Mouse (Mus musculus): ENCODE results near the gene Nxpe2. TPM values are rescaled to one million over a fixed set of nuclear protein-coding genes. Genes with fewer than 3 reads are reported as not detected.

Gene Nxpe2
- polyA plus RNA-seq, 2 experiments, result 110 to 192 TPM

- Histone ChIP-seq H3K27me3 (ENCODE audit: control insufficient read depth, insufficient read depth, low read length) (no peaks in the 10 kb centered on the region), H3K4me2 (ENCODE audit: low read depth) (no peak overlapping the region), H3K4me3 (ENCODE audit: insufficient read depth in 1 of 2, low read depth in 2 of 2, low read length in 2 of 2) (no peak overlapping the region), H3K9me3 (ENCODE audit: control insufficient read depth, low read length) (no peaks in the 10 kb centered on the region), H3K27ac (no peak overlapping the region), H3K36me3 (replicated peaks; ENCODE audit: control insufficient read depth, insufficient read depth, low read depth) (no peaks in the 10 kb centered on the region), H3K9ac (replicated peaks) (no peak overlapping the region), H3K4me1 (replicated peaks; ENCODE audit: control insufficient read depth in 2 of 2, insufficient read depth in 2 of 2, low read length in 1 of 2) (no peaks in the 10 kb centered on the region)
- 77% methylated on average over 15 of the region's 15 CpGs for WGBS (ENCODE audit: insufficient replicate concordance)
- ATAC-seq (ENCODE audit: insufficient read depth) (no peak), DNase-seq (ENCODE audit: low read depth in 3 of 3, low spot score in 3 of 3) (no peak)
- no peak for TF ChIP-seq CTCF (IDR thresholded peaks at IDR 0.05; ENCODE audit: low read depth)
- TF ChIP-seq EP300 (IDR thresholded peaks at IDR 0.05; ENCODE audit: low read depth), result no peak
Observed at GRCm38 (mm10) chr9:48276831-48277230, 76.4 kb downstream of the Nxpe2 start.

Other genes with a start within 250 kb of the Nxpe2 start
- gene Nxpe4, start 191.4 kb downstream of the Nxpe2 start, polyA plus RNA-seq (2012; rRNA removed), result 5.0 and 6.2 TPM in 2 replicates
- gene Nxpe4, start 191.4 kb downstream of the Nxpe2 start, polyA plus RNA-seq (2014; fragmentation: Nextera tagmentation; extraction: Ambion mirVana), result 8.3 and 8.5 TPM in 2 replicates
- 40.9 and 64.4 TPM in 2 replicates for gene Rexo2, start 127.2 kb upstream of the Nxpe2 start, polyA plus RNA-seq (2012; rRNA removed)
- 95.7 and 95.8 TPM in 2 replicates for gene Rexo2, start 127.2 kb upstream of the Nxpe2 start, polyA plus RNA-seq (2014; fragmentation: Nextera tagmentation; extraction: Ambion mirVana)
- 16.9 and 19.7 TPM in 2 replicates for gene Rbm7, start 141.8 kb upstream of the Nxpe2 start, polyA plus RNA-seq (2012; rRNA removed)
- 56.1 and 60.9 TPM in 2 replicates for gene Rbm7, start 141.8 kb upstream of the Nxpe2 start, polyA plus RNA-seq (2014; fragmentation: Nextera tagmentation; extraction: Ambion mirVana)
- 10.5 and 16.0 TPM in 2 replicates for gene Gm5617, start 142.0 kb upstream of the Nxpe2 start, polyA plus RNA-seq (2012; rRNA removed)
- 16.4 and 19.3 TPM in 2 replicates for gene Gm5617, start 142.0 kb upstream of the Nxpe2 start, polyA plus RNA-seq (2014; fragmentation: Nextera tagmentation; extraction: Ambion mirVana)